Mouse (Mus musculus) heart, adult 2 months (tissue): ENCODE measurements at regions not wholly inside any gene's neighbourhood (a gene's known extent, or its start where the extent isn't known, plus 50 kb on each side); places are given as distances from the start of the nearest gene placed in this dataset.

Source experiments
- CTCF ChIP-seq: fragments of 200-600 bp; IDR thresholded peaks from 2 replicates; pipeline ENCODE4 v1.8.1; 2022; ENCODE audit warnings: antibody characterized with exemption, mild to moderate bottlenecking, moderate library complexity
- POLR2A ChIP-seq: fragments of 200-500 bp; IDR thresholded peaks from 2 replicates; pipeline ENCODE4 v1.6.1; 2011; ENCODE audit warnings: mild to moderate bottlenecking, low read depth, low read length, control low read depth; ENCODE audit not compliant: insufficient read depth

- TF ChIP-seq CTCF (no peak), POLR2A (no peak)
These were observed 89.3 kb upstream of the Tnfaip3 start for GRCm38 (mm10) chr10:19104671-19105203.
